Mouse (Mus musculus) lung, embryonic 15.5 days (tissue): Measurements from ENCODE around the gene Polr3a. TPM values are rescaled to one million over a fixed set of nuclear protein-coding genes. Genes with fewer than 3 reads are reported as not detected.
A peak's percentile ranks its signal among the peaks of the same experiment; 100 is the strongest.
"Not testable (repeated sequence)": the region's sequence is repeated elsewhere in the genome, so short reads cannot be mapped to it uniquely, and the experiment has no call there.

Experiments
- ATAC-seq: fragments of 200-750 bp; cut with Nextera tagmentation; 2 replicates; pipeline ENCODE4 v1.8.0; 2017; ENCODE audit warnings: moderate number of reproducible peaks, borderline replicate concordance; ENCODE audit not compliant: low FRiP score, low TSS enrichment; ENCODE audit errors: extremely low read depth
- H3K27ac ChIP-seq: fragments of 300-500 bp; sonication (generic); 2 replicates; pipeline ENCODE4 v1.5.1; 2015; ENCODE audit warnings: moderate library complexity, mild to moderate bottlenecking, inconsistent platforms
- H3K27me3 ChIP-seq: fragments of 300-500 bp; sonication (generic); 2 replicates; pipeline ENCODE4 v1.6.1; 2015; ENCODE audit warnings: inconsistent platforms
- H3K36me3 ChIP-seq: fragments of 300-500 bp; sonication (generic); 2 replicates; pipeline ENCODE4 v1.6.1; 2015; ENCODE audit warnings: inconsistent platforms
- H3K4me1 ChIP-seq: fragments of 300-500 bp; sonication (generic); 2 replicates; pipeline ENCODE4 v1.6.1; 2015; ENCODE audit warnings: inconsistent platforms
- H3K4me2 ChIP-seq: fragments of 300-500 bp; sonication (generic); 2 replicates; pipeline ENCODE4 v1.6.1; 2015; ENCODE audit warnings: inconsistent platforms, mild to moderate bottlenecking, moderate library complexity
- H3K4me3 ChIP-seq: fragments of 300-500 bp; sonication (generic); 2 replicates; pipeline ENCODE4 v1.5.1; 2015; ENCODE audit warnings: mild to moderate bottlenecking, inconsistent platforms
- H3K9ac ChIP-seq: fragments of 300-500 bp; sonication (generic); 2 replicates; pipeline ENCODE4 v1.6.1; 2015; ENCODE audit warnings: inconsistent platforms
- H3K9me3 ChIP-seq: fragments of 300-500 bp; sonication (generic); 2 replicates; pipeline ENCODE4 v1.6.1; 2016; ENCODE audit warnings: inconsistent platforms
- WGBS: fragments of 180-500 bp; shearing (Covaris S2); methylation state at CpG from one replicate; pipeline ENCODE4 v1.1.7; 2015; 5-methylcytosine and 5-hydroxymethylcytosine counted together
- polyA plus RNA-seq: library from polyadenylated mRNA; unstranded; fragments of >200 nt; fragmentation: Nextera tagmentation; extraction: Ambion mirVana; gene quantifications from 2 replicates; pipeline ENCODE4 v1.2.1, GENCODE M21; 2015

Gene Polr3a
- polyA plus RNA-seq, 1 experiment from 2014 or later: 18.7 TPM

GRCm38 (mm10) chr14:24490468-24491265, 3.8 kb upstream of the Polr3a start:
- H3K4me2 ChIP-seq: peak overlapping the region; percentile 72
- under 1% methylated on average over 64 of the region's 64 CpGs for WGBS
- H3K9me3 ChIP-seq: no peaks in the 10 kb centered on the region
- peak overlapping the region; percentile 94 for H3K9ac ChIP-seq
- peak overlapping the region; percentile 67 for H3K27ac ChIP-seq
- peak; percentile 94 for ATAC-seq
- peaks cover 40% of the 10 kb centered on the region for H3K4me1 ChIP-seq
- H3K36me3 ChIP-seq: peaks cover 37% of the 10 kb centered on the region
- H3K27me3 ChIP-seq: no peaks in the 10 kb centered on the region
- peak overlapping the region; percentile 66 for H3K4me3 ChIP-seq

GRCm38 (mm10) chr14:24489772-24490171, 2.9 kb upstream of the Polr3a start:
- Histone ChIP-seq H3K36me3 (peaks cover 29% of the 10 kb centered on the region), H3K4me1 (peaks cover 45% of the 10 kb centered on the region)
- not testable (repeated sequence) for H3K27ac ChIP-seq, H3K4me3 ChIP-seq, H3K4me2 ChIP-seq, H3K9ac ChIP-seq, H3K9me3 ChIP-seq, H3K27me3 ChIP-seq, ATAC-seq
- WGBS: 85% methylated on average over 7 of the region's 7 CpGs

- WGBS: 8% methylated on average over 13 of the region's 13 CpGs
- H3K9me3 ChIP-seq: no peaks in the 10 kb centered on the region
- no peaks in the 10 kb centered on the region for H3K27me3 ChIP-seq
- H3K4me3 ChIP-seq: peak overlapping the region; percentile 96
- peak overlapping the region; percentile 37; the same call in 1 of the 2 replicates for H3K27ac ChIP-seq
- 0 out of 2 replicates have a peak, but pooled peaks have one; percentile 1 for ATAC-seq
- peaks cover 30% of the 10 kb centered on the region for H3K36me3 ChIP-seq
- H3K9ac ChIP-seq: peak overlapping the region; percentile 82
- H3K4me1 ChIP-seq: peaks cover 14% of the 10 kb centered on the region
- H3K4me2 ChIP-seq: peak overlapping the region; percentile 67
Measured at GRCm38 (mm10) chr14:24486241-24486767, 554 bp downstream of the Polr3a start.

DNA sequence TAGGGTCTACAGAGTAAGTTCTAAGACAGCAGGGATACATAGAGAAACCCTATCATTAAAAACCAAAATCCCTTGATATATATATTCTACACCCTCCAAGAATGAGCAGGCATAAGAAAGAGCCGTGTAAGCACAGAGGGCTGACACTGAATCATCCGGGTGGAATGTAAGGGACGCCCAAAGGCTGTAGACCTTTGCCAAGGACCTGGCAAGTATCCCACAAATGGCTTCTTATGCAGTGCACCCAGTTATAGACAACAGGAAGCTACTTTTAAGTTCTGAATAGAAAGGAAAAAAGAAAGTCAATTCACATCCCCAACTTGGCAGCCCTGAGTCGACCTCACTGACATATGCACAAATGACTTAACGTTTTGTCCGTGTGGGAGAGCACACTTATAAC, 18.1 kb downstream of the Polr3a start:
- no peak for ATAC-seq
- Histone ChIP-seq H3K4me1 (no peaks in the 10 kb centered on the region), H3K4me2 (no peak overlapping the region), H3K9ac (no peak overlapping the region), H3K27me3 (no peaks in the 10 kb centered on the region), H3K27ac (no peak overlapping the region), H3K36me3 (peaks cover 87% of the 10 kb centered on the region), H3K9me3 (no peaks in the 10 kb centered on the region), H3K4me3 (no peak overlapping the region)
- 77% methylated on average over 6 of the region's 6 CpGs for WGBS

- no peak for ATAC-seq
- Histone ChIP-seq H3K4me3 (no peak overlapping the region), H3K4me2 (no peak overlapping the region), H3K27me3 (no peaks in the 10 kb centered on the region), H3K9me3 (no peaks in the 10 kb centered on the region), H3K9ac (no peak overlapping the region), H3K27ac (no peak overlapping the region), H3K36me3 (peaks cover 94% of the 10 kb centered on the region), H3K4me1 (no peaks in the 10 kb centered on the region)
- WGBS: 81% methylated on average over 3 of the region's 3 CpGs
Measured at GRCm38 (mm10) chr14:24458191-24458590, 28.7 kb downstream of the Polr3a start.

- not testable (repeated sequence) for H3K4me1 ChIP-seq, ATAC-seq, H3K27ac ChIP-seq, H3K4me3 ChIP-seq, H3K4me2 ChIP-seq, H3K27me3 ChIP-seq, H3K9me3 ChIP-seq, H3K9ac ChIP-seq
- H3K36me3 ChIP-seq: peaks cover 17% of the 10 kb centered on the region; the same call in 1 of the 2 replicates
- WGBS: 75% methylated on average over 4 of the region's 4 CpGs
Measured at GRCm38 (mm10) chr14:24443529-24443928, 43.3 kb downstream of the Polr3a start.

Other genes with a start within 250 kb of the Polr3a start
- 12.8 and 14.3 TPM in 2 replicates for gene Dlg5, start 241.1 kb downstream of the Polr3a start, polyA plus RNA-seq
- not detected in 2 replicates for gene E330034G19Rik, start 193.8 kb downstream of the Polr3a start, polyA plus RNA-seq
- 761 and 812 TPM in 2 replicates for gene Rps24, start 67 bp upstream of the Polr3a start, polyA plus RNA-seq